Comparison of ENCODE assay signal across 15 mouse cellular contexts in the genomic region with DNA sequence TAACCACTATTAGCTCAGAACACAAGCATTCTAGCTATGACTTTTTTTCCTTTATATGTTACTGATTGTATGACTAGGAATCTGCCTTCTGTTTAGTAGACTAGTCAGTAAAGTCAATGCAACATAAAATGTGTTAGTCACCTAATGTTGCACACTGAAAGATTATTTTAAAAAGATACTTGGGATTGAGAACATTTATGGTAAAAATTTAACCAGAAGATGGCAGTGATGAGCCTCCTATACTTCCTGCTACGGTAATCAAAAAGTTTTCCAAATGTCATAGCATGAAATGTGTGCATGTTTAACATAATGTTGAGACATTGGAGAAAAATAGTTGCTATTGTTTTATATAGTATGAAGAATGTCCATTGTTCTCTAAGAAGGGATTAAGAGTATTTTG. TPM values are rescaled to one million over a fixed set of nuclear protein-coding genes. Genes with fewer than 3 reads are reported as not detected.
DNase-seq lines count a peak whose midpoint lies in the region; ATAC-seq and TF ChIP-seq lines count a peak whose summit lies in the region.
"Had no signal": no experiment of that assay in that cellular context is flagged by ENCODE, and none has a peak within 500 bp of the region (broad histone marks: within the 10 kb centered on the region; RNA-seq: fewer than 3 reads in every experiment).

No protein-coding gene starts in this region.

- peaks cover 3% of the 10 kb centered on the region; the same call in 1 of the 2 replicates for H3K79me2 ChIP-seq in heart, adult 2 months (replicated peaks; ENCODE audit: control insufficient read depth, insufficient read depth, low read length)

- TF ChIP-seq EP300 in heart, adult 2 months (IDR thresholded peaks at IDR 0.05; ENCODE audit: insufficient read depth, low read depth, low read length): no peak
- TF ChIP-seq EP300 in lung, postnatal 0 days (IDR thresholded peaks at IDR 0.05): no peak

- peaks cover 5% of the 10 kb centered on the region for H3K4me1 ChIP-seq in heart, adult 2 months (ENCODE audit: control insufficient read depth, insufficient read depth, low read length)
- H3K4me1 ChIP-seq in lung, postnatal 0 days (ENCODE audit: insufficient read depth, low read depth, low read length): no peaks in the 10 kb centered on the region
- H3K4me1 ChIP-seq: kidney, embryonic 15.5 days; midbrain, embryonic 12.5 days had no signal

- WGBS in heart, adult 2 months: 30% methylated on average over 1 of the region's 1 CpGs
- WGBS in lung, postnatal 0 days: 32% methylated on average over 1 of the region's 1 CpGs

- DNase-seq in heart, adult 2 months: no peak
- no peak for DNase-seq in heart, postnatal 10 days
- DNase-seq in lung, postnatal 0 days (ENCODE audit: low spot score): peak; percentile 16
- no peak for DNase-seq in lung, postnatal 25 days (ENCODE audit: low spot score)
- peak; percentile 11 for DNase-seq in MN1 (ENCODE audit: low spot score)
- DNase-seq in splenic B cell, adult 2 months (ENCODE audit: low read depth, low spot score): peak; percentile 29
- DNase-seq in adrenal gland, adult 18-20 months (ENCODE audit: low spot score in 2 of 2): no peak
- DNase-seq: adrenal gland, postnatal 10 days; cerebellum, adult 11 months; heart, postnatal 4 days had no signal

- no peak for ATAC-seq in lung, postnatal 0 days

- TF ChIP-seq POLR2A in heart, adult 2 months (IDR thresholded peaks at IDR 0.05; ENCODE audit: insufficient read depth, low read depth, low read length): no peak

- intact Hi-C loops in heart, adult 2 months (cut with DNase I): no loop called here
- intact Hi-C loops in heart, postnatal 10 days (cut with DNase I): loop anchor here (10.0 kb wide), 2 partner anchors 317 to 523 kb away; partner anchors contain the start of gene Dlx2

- H3K27ac ChIP-seq in heart, adult 2 months: no peak overlapping the region
- H3K27ac ChIP-seq in lung, postnatal 0 days (ENCODE audit: low read length): no peak overlapping the region
- H3K27ac ChIP-seq: kidney, embryonic 15.5 days; liver, embryonic 15.5 days; midbrain, embryonic 12.5 days; neural tube, embryonic 15.5 days had no signal

- peak; percentile 65 for TF ChIP-seq CTCF in heart, adult 2 months (IDR thresholded peaks at IDR 0.05)
- TF ChIP-seq CTCF in lung, postnatal 0 days (IDR thresholded peaks at IDR 0.05): peak; percentile 38

- H3K4me3 ChIP-seq in heart, adult 2 months: no peak overlapping the region
- no peak overlapping the region for H3K4me3 ChIP-seq in lung, postnatal 0 days (ENCODE audit: low read depth, low read length)
- H3K4me3 ChIP-seq: embryonic facial prominence, embryonic 13.5 days; kidney, embryonic 15.5 days; liver, embryonic 15.5 days; midbrain, embryonic 12.5 days; neural tube, embryonic 15.5 days had no signal

- H3K4me2 ChIP-seq in lung, postnatal 0 days (replicated peaks; ENCODE audit: low read depth, low read length): no peak overlapping the region
- H3K4me2 ChIP-seq: embryonic facial prominence, embryonic 13.5 days; kidney, embryonic 15.5 days; liver, embryonic 15.5 days; midbrain, embryonic 12.5 days; neural tube, embryonic 15.5 days had no signal

- no peaks in the 10 kb centered on the region for H3K9me3 ChIP-seq in lung, postnatal 0 days (ENCODE audit: low read length)
- H3K9me3 ChIP-seq: embryonic facial prominence, embryonic 13.5 days; kidney, embryonic 15.5 days; liver, embryonic 15.5 days; midbrain, embryonic 12.5 days; neural tube, embryonic 15.5 days had no signal

- no peak overlapping the region for H3K9ac ChIP-seq in heart, adult 2 months (ENCODE audit: low read depth, low read length)
- no peak overlapping the region for H3K9ac ChIP-seq in lung, postnatal 0 days (replicated peaks; ENCODE audit: low read depth)
- H3K9ac ChIP-seq: embryonic facial prominence, embryonic 13.5 days; kidney, embryonic 15.5 days; liver, embryonic 15.5 days; midbrain, embryonic 12.5 days; neural tube, embryonic 15.5 days had no signal

- no peaks in the 10 kb centered on the region for H3K27me3 ChIP-seq in heart, adult 2 months (ENCODE audit: control insufficient read depth, insufficient read depth, low read length)
- no peaks in the 10 kb centered on the region for H3K27me3 ChIP-seq in lung, postnatal 0 days (replicated peaks; ENCODE audit: insufficient read depth, low read length)
- no peaks in the 10 kb centered on the region for H3K27me3 ChIP-seq in splenic B cell, adult 2 months (ENCODE audit: control insufficient read depth, insufficient read depth, low read length, poor library complexity, severe bottlenecking)
- H3K27me3 ChIP-seq: embryonic facial prominence, embryonic 13.5 days; kidney, embryonic 15.5 days; liver, embryonic 15.5 days; midbrain, embryonic 12.5 days; neural tube, embryonic 15.5 days had no signal

- H3K36me3 ChIP-seq in heart, adult 2 months (ENCODE audit: control insufficient read depth, insufficient read depth, low read length): peaks cover 11% of the 10 kb centered on the region
- peaks cover 9% of the 10 kb centered on the region; the same call in 1 of the 2 replicates for H3K36me3 ChIP-seq in lung, postnatal 0 days (ENCODE audit: insufficient read depth, low read length)
- peaks cover 5% of the 10 kb centered on the region for H3K36me3 ChIP-seq in splenic B cell, adult 2 months (ENCODE audit: control insufficient read depth, insufficient read depth, low read length, poor library complexity, severe bottlenecking)

RNA-seq across cellular contexts. Expression of gene Dync1i2, which starts 15.9 kb away (rescaled TPM):
- 10 to 100 TPM; 56.2 to 58.7 TPM for total RNA-seq in heart, adult 2 months (2021)
- 19.9 and 35.8 TPM in 2 replicates for polyA plus RNA-seq in heart, adult 2 months (2012; rRNA removed)
- 10 to 100 TPM; 85.4 to 92.6 TPM for total RNA-seq in heart, postnatal 10 days (2021)
- polyA plus RNA-seq in lung, postnatal 0 days (2015; fragmentation: Nextera tagmentation; extraction: Ambion mirVana): 76.6 and 83.9 TPM in 2 replicates
- total RNA-seq in adrenal gland, adult 18-20 months (2021): 10 to 100 TPM; 83.7 to 97.8 TPM

Comparison
In these comparisons a context has a peak if more than half of its experiments do, and no peak if none do; other contexts are left out.
1. DNase-seq: peak in lung, postnatal 0 days (single experiment), MN1 (single experiment) and splenic B cell, adult 2 months (single experiment); none in heart, adult 2 months (0 of 2), heart, postnatal 10 days (0 of 2), lung, postnatal 25 days (single experiment) and adrenal gland, adult 18-20 months (0 of 2).